Mouse (Mus musculus) CH12.LX (cell line): Measurements from ENCODE around the gene Add2.

Experiments used
- CHD1 ChIP-seq: IDR thresholded peaks from 2 replicates; pipeline ENCODE4 v1.6.1; 2012; ENCODE audit warnings: low read depth, low read length, improper control_type of control experiment, inconsistent platforms
- CTCF ChIP-seq, 2 experiments: IDR thresholded peaks in 1 of 2; conservative IDR thresholded peaks in 1 of 2; 2 replicates each; pipeline ENCODE4 v1.5.1; 2011 to 2012; ENCODE audit warnings: low read depth in 2 of 2, low read length in 2 of 2, improper control_type of control experiment in 1 of 2, inconsistent platforms in 1 of 2, mild to moderate bottlenecking in 1 of 2, moderate library complexity in 1 of 2
- EP300 ChIP-seq: IDR thresholded peaks from 2 replicates; pipeline ENCODE4 v1.6.1; 2011; ENCODE audit warnings: low read length, improper control_type of control experiment
- MAX ChIP-seq: IDR thresholded peaks from 2 replicates; pipeline ENCODE4 v1.6.1; 2011; ENCODE audit warnings: low read length, improper control_type of control experiment
- MEF2A ChIP-seq: IDR thresholded peaks from 2 replicates; pipeline ENCODE4 v1.6.1; 2014; ENCODE audit warnings: low read depth, mild to moderate bottlenecking, inconsistent platforms, low read length, improper control_type of control experiment, borderline replicate concordance
- NELFE ChIP-seq: IDR thresholded peaks from 2 replicates; pipeline ENCODE4 v1.6.1; 2011; ENCODE audit warnings: low read depth, low read length, improper control_type of control experiment
- POLR2A ChIP-seq: IDR thresholded peaks from 2 replicates; pipeline ENCODE4 v1.6.1; 2011; ENCODE audit warnings: low read depth, mild to moderate bottlenecking, improper control_type of control experiment, low read length
- POLR2AphosphoS2 ChIP-seq: IDR thresholded peaks from 2 replicates; pipeline ENCODE4 v1.6.1; 2011; ENCODE audit warnings: low read depth, low read length, improper control_type of control experiment
- SMC3 ChIP-seq: IDR thresholded peaks from 2 replicates; pipeline ENCODE4 v1.6.1; 2011; ENCODE audit warnings: low read depth, low read length, improper control_type of control experiment
- ZMIZ1 ChIP-seq: IDR thresholded peaks from 2 replicates; pipeline ENCODE4 v1.6.1; 2012; ENCODE audit warnings: low read depth, mild to moderate bottlenecking, inconsistent platforms, low read length, improper control_type of control experiment
- ZNF384 ChIP-seq: IDR thresholded peaks from 2 replicates; pipeline ENCODE4 v1.6.1; 2012; ENCODE audit warnings: low read depth, low read length, improper control_type of control experiment, inconsistent platforms

- TF ChIP-seq POLR2A (no peak), EP300 (no peak), CTCF (conservative IDR thresholded peaks at IDR 0.05 in 1 of 2, IDR thresholded peaks at IDR 0.05 in 1 of 2; ENCODE audit: low read depth in 2 of 2, low read length in 2 of 2) (no peak), CHD1 (no peak), SMC3 (no peak), ZNF384 (no peak), MAX (no peak), NELFE (no peak), MEF2A (no peak), POLR2AphosphoS2 (no peak), ZMIZ1 (no peak)
These were observed 67.0 kb downstream of the Add2 start for GRCm38 (mm10) chr6:86095518-86095917.
